Mouse (Mus musculus) kidney, postnatal 0 days (tissue): ENCODE measurements at regions not wholly inside any gene's neighbourhood (a gene's known extent, or its start where the extent isn't known, plus 50 kb on each side); places are given as distances from the start of the nearest gene placed in this dataset.

Source experiments
- ATAC-seq: fragments of 200-750 bp; cut with Nextera tagmentation; replicated peaks from 2 replicates; pipeline ENCODE4 v1.8.0; 2017; ENCODE audit warnings: low read depth, moderate number of reproducible peaks, moderate TSS enrichment, moderate library complexity; ENCODE audit not compliant: low FRiP score
- DNase-seq: peaks from one replicate; pipeline ENCODE4 v3.0.0-alpha.2; 2016; ENCODE audit warnings: low spot score
- H3K27ac ChIP-seq: fragments of 300-500 bp; sonication (generic); 2 replicates; pipeline ENCODE4 v1.5.1; 2014; ENCODE audit warnings: mild to moderate bottlenecking
- H3K27me3 ChIP-seq: fragments of 300-500 bp; sonication (generic); 2 replicates; pipeline ENCODE4 v1.6.1; 2014; ENCODE audit warnings: low read length, mixed read lengths; ENCODE audit not compliant: insufficient read depth
- H3K36me3 ChIP-seq: fragments of 300-500 bp; sonication (generic); 2 replicates; pipeline ENCODE4 v1.6.1; 2014; ENCODE audit warnings: low read length, mixed read lengths; ENCODE audit not compliant: insufficient read depth
- H3K4me1 ChIP-seq: fragments of 300-500 bp; sonication (generic); replicated peaks from 2 replicates; pipeline ENCODE4 v1.6.1; 2014; ENCODE audit warnings: antibody characterized with exemption, low read length, mixed read lengths; ENCODE audit not compliant: insufficient read depth
- H3K4me2 ChIP-seq: fragments of 300-500 bp; sonication (generic); 2 replicates; pipeline ENCODE4 v1.6.1; 2014; ENCODE audit warnings: mild to moderate bottlenecking, low read length, moderate library complexity, mixed read lengths
- H3K4me3 ChIP-seq: fragments of 300-500 bp; sonication (generic); replicated peaks from 2 replicates; pipeline ENCODE4 v1.5.1; 2014; ENCODE audit warnings: low read depth, low read length
- H3K9ac ChIP-seq: fragments of 300-500 bp; sonication (generic); 2 replicates; pipeline ENCODE4 v1.6.1; 2014; ENCODE audit warnings: low read depth, low read length
- H3K9me3 ChIP-seq: fragments of 300-500 bp; sonication (generic); replicated peaks from 2 replicates; pipeline ENCODE4 v1.6.1; 2016; ENCODE audit warnings: low read length, inconsistent platforms, mixed read lengths
- CTCF ChIP-seq: IDR thresholded peaks from 2 replicates; pipeline ENCODE4 v1.5.1; 2016; ENCODE audit warnings: antibody characterized with exemption, low read depth, mild to moderate bottlenecking, moderate library complexity
- WGBS: fragments of 180-500 bp; shearing (Covaris S2); extraction: QIAGEN DNeasy Blood & Tissue Kit; methylation state at CpG from one replicate; pipeline ENCODE4 v1.1.7; 2014; 5-methylcytosine and 5-hydroxymethylcytosine counted together

- no peaks in the 10 kb centered on the region for H3K27me3 ChIP-seq
- H3K36me3 ChIP-seq = no peaks in the 10 kb centered on the region
- no peak overlapping the region for H3K9ac ChIP-seq
- no peaks in the 10 kb centered on the region for H3K9me3 ChIP-seq
- ATAC-seq (no peak; the same call in 1 of the 2 replicates), DNase-seq (peak; percentile 26)
- H3K27ac ChIP-seq = no peak overlapping the region
- no peak overlapping the region for H3K4me3 ChIP-seq
- H3K4me2 ChIP-seq = no peak overlapping the region
- TF ChIP-seq CTCF = no peak
- WGBS = 42% methylated on average over 6 of the region's 6 CpGs
- no peaks in the 10 kb centered on the region for H3K4me1 ChIP-seq
Observed at GRCm38 (mm10) chr15:92993538-92994190, 281.3 kb downstream of the Gxylt1 start.

DNA sequence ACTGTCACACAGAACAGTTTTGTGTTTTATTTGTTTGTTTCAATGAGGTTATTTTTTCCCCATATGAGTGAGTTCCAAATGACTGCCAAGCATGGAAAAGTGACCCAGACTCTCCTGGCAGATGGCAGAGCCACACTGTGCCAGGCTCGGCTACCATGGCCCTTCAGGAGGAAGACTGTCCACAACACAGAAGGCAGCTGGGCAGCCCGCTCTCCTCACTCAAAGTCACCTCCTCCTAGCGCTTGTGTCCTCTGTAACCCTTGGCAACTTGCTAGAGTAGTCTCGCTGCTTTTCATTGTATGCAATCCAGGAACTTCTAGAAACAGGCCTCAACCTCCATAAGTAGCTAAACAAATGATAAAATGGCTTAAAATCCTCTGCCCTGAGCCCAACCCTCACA, 299.2 kb downstream of the Gxylt1 start:
- no peak for DNase-seq
- Histone ChIP-seq H3K4me3 (no peak overlapping the region), H3K36me3 (no peaks in the 10 kb centered on the region), H3K9me3 (no peaks in the 10 kb centered on the region), H3K4me1 (no peaks in the 10 kb centered on the region), H3K27me3 (no peaks in the 10 kb centered on the region), H3K4me2 (no peak overlapping the region), H3K9ac (no peak overlapping the region), H3K27ac (no peak overlapping the region)
- no peak for ATAC-seq
- TF ChIP-seq CTCF = no peak
- 75% methylated on average over 4 of the region's 4 CpGs for WGBS

- H3K9ac ChIP-seq = no peak overlapping the region
- no peaks in the 10 kb centered on the region for H3K9me3 ChIP-seq
- ATAC-seq = no peak
- H3K4me1 ChIP-seq = no peaks in the 10 kb centered on the region
- no peak overlapping the region for H3K4me2 ChIP-seq
- no peak for TF ChIP-seq CTCF
- DNase-seq = no peak
- H3K27ac ChIP-seq = no peak overlapping the region
- H3K27me3 ChIP-seq = no peaks in the 10 kb centered on the region
- 83% methylated on average over 3 of the region's 3 CpGs for WGBS
- H3K36me3 ChIP-seq = no peaks in the 10 kb centered on the region
- H3K4me3 ChIP-seq = no peak overlapping the region
Observed at GRCm38 (mm10) chr15:92974931-92975330, 300.0 kb downstream of the Gxylt1 start.

GRCm38 (mm10) chr15:92973651-92974229, 301.2 kb downstream of the Gxylt1 start:
- H3K9ac ChIP-seq = no peak overlapping the region
- DNase-seq = no peak
- ATAC-seq = no peak
- H3K27ac ChIP-seq = no peak overlapping the region
- H3K9me3 ChIP-seq = no peaks in the 10 kb centered on the region
- no peaks in the 10 kb centered on the region for H3K27me3 ChIP-seq
- H3K4me3 ChIP-seq = no peak overlapping the region
- H3K4me2 ChIP-seq = no peak overlapping the region
- H3K36me3 ChIP-seq = no peaks in the 10 kb centered on the region
- H3K4me1 ChIP-seq = no peaks in the 10 kb centered on the region
- no peak for TF ChIP-seq CTCF
- 65% methylated on average over 9 of the region's 9 CpGs for WGBS

- H3K36me3 ChIP-seq = no peaks in the 10 kb centered on the region
- no peak for DNase-seq
- no peak for TF ChIP-seq CTCF
- ATAC-seq = no peak
- no peak overlapping the region for H3K4me2 ChIP-seq
- H3K27me3 ChIP-seq = no peaks in the 10 kb centered on the region
- 91% methylated on average over 1 of the region's 1 CpGs for WGBS
- H3K9ac ChIP-seq = no peak overlapping the region
- H3K9me3 ChIP-seq = no peaks in the 10 kb centered on the region
- no peak overlapping the region for H3K27ac ChIP-seq
- no peaks in the 10 kb centered on the region for H3K4me1 ChIP-seq
- H3K4me3 ChIP-seq = no peak overlapping the region
Observed at GRCm38 (mm10) chr15:92965556-92965955, 309.4 kb downstream of the Gxylt1 start.

- no peaks in the 10 kb centered on the region for H3K4me1 ChIP-seq
- H3K9me3 ChIP-seq = no peaks in the 10 kb centered on the region
- H3K9ac ChIP-seq = no peak overlapping the region
- TF ChIP-seq CTCF = no peak
- no peak overlapping the region for H3K4me2 ChIP-seq
- DNase-seq (no peak), ATAC-seq (no peak)
- H3K27ac ChIP-seq = no peak overlapping the region
- WGBS = 74% methylated on average over 3 of the region's 3 CpGs
- no peaks in the 10 kb centered on the region for H3K36me3 ChIP-seq
- H3K4me3 ChIP-seq = no peak overlapping the region
- no peaks in the 10 kb centered on the region for H3K27me3 ChIP-seq
Observed at GRCm38 (mm10) chr15:92964901-92965300, 310.1 kb downstream of the Gxylt1 start.
